Mouse (Mus musculus): ENCODE data around the gene Tgm1. TPM values are rescaled to one million over a fixed set of nuclear protein-coding genes. Genes with fewer than 3 reads are reported as not detected.
"Not testable (repeated sequence)": the region's sequence is repeated elsewhere in the genome, so short reads cannot be mapped to it uniquely, and the experiment has no call there.

Tgm1 gene
- polyA plus RNA-seq (2015; fragmentation: Nextera tagmentation; extraction: Ambion mirVana) = 4.5 and 4.7 TPM in 2 replicates

DNA sequence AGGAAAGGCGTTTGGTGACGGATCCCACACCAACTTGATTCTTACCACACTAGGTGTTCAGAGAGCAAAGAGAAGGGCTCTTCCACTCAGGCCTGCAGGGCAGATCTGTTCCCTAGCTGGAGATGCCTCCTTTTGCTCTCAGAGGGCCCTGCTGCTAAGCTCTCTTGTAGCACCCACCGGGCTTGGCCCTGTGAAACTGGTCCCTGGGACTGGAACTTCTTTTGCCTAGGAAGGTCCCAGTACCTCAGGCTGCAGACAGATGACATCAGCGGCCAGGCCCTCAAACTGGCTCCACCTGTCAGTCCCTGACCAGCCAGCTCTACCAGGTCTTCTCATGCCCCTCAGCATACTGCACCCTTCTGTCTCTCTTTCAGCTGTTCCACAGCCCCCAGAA is at the start of gene Tgm1:
TSS of gene Tgm1 (minus strand) at position 198 of the 394 bp plus-strand sequence.
- ATAC-seq (ENCODE audit: insufficient number of reproducible peaks, insufficient read depth, low FRiP score, low TSS enrichment, low read depth) = no peak
- Histone ChIP-seq H3K27ac (peak within 1 kb of the TSS; percentile 11; the same call in 1 of the 2 replicates), H3K4me2 (peak within 1 kb of the TSS; percentile 50), H3K27me3 (peaks cover 27% of the 10 kb centered on the region), H3K9ac (peak within 1 kb of the TSS; percentile 59), H3K4me1 (peaks cover 20% of the 10 kb centered on the region), H3K9me3 (no peaks in the 10 kb centered on the region), H3K4me3 (peak within 1 kb of the TSS; percentile 27), H3K36me3 (peaks cover 24% of the 10 kb centered on the region)
- 22% methylated on average over 4 of the region's 4 CpGs for WGBS

DNA sequence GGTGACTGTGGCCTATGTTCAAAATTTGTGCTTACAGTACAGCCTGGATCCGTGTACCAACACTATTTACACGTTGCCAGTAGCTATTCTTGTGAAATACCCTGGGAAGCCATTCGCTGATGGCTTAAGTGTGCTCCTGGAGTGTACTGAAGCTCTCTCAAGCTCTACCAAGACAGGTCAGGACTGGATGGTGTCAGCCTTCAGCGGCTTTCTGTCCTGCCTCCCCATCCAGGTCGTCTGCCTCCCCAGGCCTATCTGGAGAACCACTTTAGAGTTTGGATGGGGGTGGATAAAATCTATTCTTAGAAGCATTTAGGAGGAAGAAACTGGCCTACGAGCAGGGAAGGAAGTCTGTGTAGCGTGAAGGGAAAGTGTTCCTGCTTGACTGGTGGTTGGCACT is 49.4 kb upstream of the Tgm1 start:
- no peak for ATAC-seq (ENCODE audit: insufficient number of reproducible peaks, insufficient read depth, low FRiP score, low TSS enrichment, low read depth)
- Histone ChIP-seq H3K9ac (peak overlapping the region; percentile 79), H3K27me3 (peaks cover 74% of the 10 kb centered on the region), H3K4me3 (peak overlapping the region; percentile 58; the same call in 1 of the 2 replicates), H3K9me3 (no peaks in the 10 kb centered on the region), H3K27ac (no peak overlapping the region), H3K36me3 (no peaks in the 10 kb centered on the region), H3K4me1 (peaks cover 24% of the 10 kb centered on the region), H3K4me2 (peak overlapping the region; percentile 93)
- WGBS = 59% methylated on average over 7 of the region's 7 CpGs

DNA sequence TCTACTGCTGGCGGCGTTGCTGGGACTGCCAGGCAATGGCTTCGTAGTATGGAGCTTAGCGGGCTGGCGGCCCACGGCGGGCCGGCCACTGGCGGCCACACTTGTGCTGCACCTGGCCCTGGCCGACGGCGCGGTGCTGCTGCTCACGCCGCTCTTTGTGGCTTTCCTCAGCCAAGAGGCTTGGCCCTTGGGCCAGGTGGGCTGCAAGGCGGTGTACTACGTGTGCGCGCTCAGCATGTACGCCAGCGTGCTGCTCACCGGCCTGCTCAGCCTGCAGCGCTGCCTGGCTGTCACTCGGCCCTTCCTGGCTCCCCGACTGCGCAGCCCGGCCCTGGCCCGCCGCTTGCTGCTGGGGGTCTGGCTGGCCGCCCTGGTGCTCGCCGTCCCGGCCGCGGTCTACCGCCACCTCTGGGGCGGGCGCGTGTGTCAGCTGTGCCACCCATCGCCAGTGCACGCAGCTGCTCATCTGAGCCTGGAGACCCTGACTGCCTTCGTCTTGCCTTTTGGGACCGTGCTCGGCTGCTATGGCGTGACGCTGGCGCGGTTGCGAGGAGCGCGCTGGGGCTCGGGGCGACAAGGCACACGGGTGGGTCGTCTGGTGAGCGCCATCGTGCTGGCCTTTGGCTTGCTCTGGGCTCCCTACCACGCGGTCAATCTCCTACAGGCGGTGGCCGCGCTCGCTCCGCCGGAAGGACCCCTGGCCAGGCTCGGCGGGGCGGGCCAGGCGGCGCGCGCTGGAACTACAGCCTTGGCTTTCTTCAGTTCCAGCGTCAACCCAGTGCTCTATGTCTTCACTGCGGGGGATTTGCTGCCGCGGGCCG is 48.5 kb upstream of the Tgm1 start:
- no peaks in the 10 kb centered on the region for H3K9me3 ChIP-seq
- peak overlapping the region; percentile 30 for H3K27ac ChIP-seq
- peak overlapping the region; percentile 79 for H3K9ac ChIP-seq
- ATAC-seq (ENCODE audit: insufficient number of reproducible peaks, insufficient read depth, low FRiP score, low TSS enrichment, low read depth) = peak; percentile 54
- peak overlapping the region; percentile 93 for H3K4me2 ChIP-seq
- no peaks in the 10 kb centered on the region for H3K36me3 ChIP-seq
- H3K4me1 ChIP-seq = peaks cover 21% of the 10 kb centered on the region
- H3K4me3 ChIP-seq = peak overlapping the region; percentile 58
- WGBS = under 1% methylated on average over 77 of the region's 77 CpGs
- H3K27me3 ChIP-seq = peaks cover 65% of the 10 kb centered on the region

DNA sequence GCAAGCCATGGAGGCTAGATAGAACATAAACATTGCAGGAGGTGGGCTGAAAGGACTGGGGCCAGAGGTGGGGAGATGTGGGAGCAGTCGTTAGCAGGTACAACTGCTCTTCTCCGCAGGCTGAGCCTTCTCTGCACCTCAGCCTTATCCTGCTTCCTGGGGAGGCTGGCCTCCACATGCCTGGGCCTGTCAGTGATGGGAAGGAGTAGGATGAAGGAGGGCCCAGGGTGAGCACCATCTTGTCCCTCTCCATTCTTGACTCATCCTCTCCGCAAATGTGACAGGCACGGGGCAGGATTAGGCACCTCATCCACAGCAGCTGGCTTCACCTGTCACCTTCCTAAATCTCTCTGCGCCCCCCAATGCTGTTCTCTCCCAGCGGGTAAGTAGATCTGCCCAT is 47.4 kb upstream of the Tgm1 start, which contains the start of gene Ltb4r2:
TSS of gene Ltb4r2 (plus strand) at position 266 of the 400 bp plus-strand sequence.
- Histone ChIP-seq H3K27me3 (peaks cover 56% of the 10 kb centered on the region), H3K9me3 (no peaks in the 10 kb centered on the region), H3K36me3 (peaks cover 8% of the 10 kb centered on the region), H3K4me2 (peak within 1 kb of the TSS; percentile 93), H3K4me3 (peak within 1 kb of the TSS; percentile 58), H3K4me1 (peaks cover 21% of the 10 kb centered on the region), H3K27ac (peak within 1 kb of the TSS; percentile 30), H3K9ac (peak within 1 kb of the TSS; percentile 79)
- ATAC-seq (ENCODE audit: insufficient number of reproducible peaks, insufficient read depth, low FRiP score, low TSS enrichment, low read depth) = no peak
- WGBS = 74% methylated on average over 6 of the region's 6 CpGs

DNA sequence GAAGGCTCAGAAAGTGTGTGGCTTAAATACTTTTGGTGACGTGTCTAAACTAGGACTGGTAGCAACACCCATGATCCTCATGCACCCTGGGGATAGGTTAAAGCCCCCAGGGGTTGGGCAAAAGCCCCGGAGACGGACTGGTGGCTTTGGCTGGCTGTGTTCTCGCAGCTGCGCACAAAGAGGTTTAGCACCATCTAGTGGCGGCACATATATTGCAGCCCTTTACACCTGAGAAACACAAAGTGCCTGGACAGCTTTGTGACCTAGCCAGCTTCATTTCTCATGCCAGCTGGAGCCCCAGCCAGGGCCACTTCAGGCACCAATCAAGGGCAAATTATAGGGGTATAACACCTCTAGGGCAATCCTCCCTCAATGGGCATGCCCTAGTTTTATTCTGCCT is 46.4 kb upstream of the Tgm1 start:
- not testable (repeated sequence) for ATAC-seq (ENCODE audit: insufficient number of reproducible peaks, insufficient read depth, low FRiP score, low TSS enrichment, low read depth); H3K9me3 ChIP-seq; H3K27ac ChIP-seq
- Histone ChIP-seq H3K36me3 (peaks cover 18% of the 10 kb centered on the region), H3K4me3 (peak overlapping the region; percentile 20), H3K27me3 (peaks cover 47% of the 10 kb centered on the region), H3K4me2 (peak overlapping the region; percentile 52), H3K9ac (0 out of 2 replicates have a peak overlapping the region, but pooled peaks have one; percentile 47), H3K4me1 (peaks cover 21% of the 10 kb centered on the region)
- WGBS = 0% methylated on average over 6 of the region's 6 CpGs

DNA sequence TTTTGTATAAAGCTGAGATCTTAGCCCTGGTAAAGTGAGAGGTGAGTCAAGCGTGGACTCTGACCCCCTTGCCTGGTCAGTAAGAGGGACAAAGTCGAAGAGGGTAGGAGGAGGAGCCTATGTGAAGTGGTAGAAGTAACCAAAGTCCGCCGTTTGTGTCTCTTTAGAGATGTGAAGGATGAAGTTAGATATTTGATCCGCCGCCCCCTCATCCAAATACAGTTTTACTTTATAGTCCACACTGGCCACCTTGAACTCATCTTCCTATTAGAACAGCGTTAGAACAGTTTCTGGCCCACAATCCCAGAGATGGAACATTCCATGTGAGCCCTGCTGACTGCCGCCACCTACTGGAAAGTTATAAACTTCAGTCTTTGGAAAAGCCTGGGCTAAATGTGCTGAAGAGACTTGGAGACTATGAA is 44.6 kb upstream of the Tgm1 start, which contains the start of gene Cideb:
TSS of gene Cideb (minus strand) at position 96 of the 422 bp plus-strand sequence.
- Histone ChIP-seq H3K36me3 (peaks cover 36% of the 10 kb centered on the region), H3K27me3 (peaks cover 29% of the 10 kb centered on the region), H3K4me3 (no peak within 1 kb of the TSS), H3K9me3 (no peaks in the 10 kb centered on the region), H3K27ac (no peak within 1 kb of the TSS), H3K4me2 (peak within 1 kb of the TSS; percentile 42), H3K4me1 (peaks cover 21% of the 10 kb centered on the region), H3K9ac (no peak within 1 kb of the TSS; the same call in 1 of the 2 replicates)
- ATAC-seq (ENCODE audit: insufficient number of reproducible peaks, insufficient read depth, low FRiP score, low TSS enrichment, low read depth) = no peak
- WGBS = 21% methylated on average over 8 of the region's 8 CpGs

DNA sequence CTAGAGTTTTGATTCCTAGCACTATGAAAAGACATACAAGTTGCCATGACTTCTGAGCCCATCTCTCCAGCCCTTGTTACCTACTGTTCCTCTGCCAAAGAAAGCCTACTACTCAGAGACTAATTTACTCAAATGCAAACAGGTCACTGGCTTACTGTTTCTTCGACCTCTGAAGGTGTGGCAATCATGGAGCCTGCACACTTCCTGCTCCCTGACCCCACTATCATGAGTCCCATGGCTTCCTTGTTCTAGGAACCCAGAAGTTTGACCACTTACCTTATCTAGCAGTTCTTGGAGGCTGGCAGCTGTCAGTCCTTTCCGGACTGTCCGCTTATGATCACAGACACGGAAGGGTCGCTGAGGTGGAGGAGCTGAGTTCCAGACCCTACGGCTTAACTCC is 43.8 kb upstream of the Tgm1 start:
- Histone ChIP-seq H3K9me3 (no peaks in the 10 kb centered on the region), H3K27ac (no peak overlapping the region), H3K27me3 (peaks cover 21% of the 10 kb centered on the region), H3K9ac (no peak overlapping the region; the same call in 1 of the 2 replicates), H3K4me3 (no peak overlapping the region), H3K4me2 (no peak overlapping the region), H3K4me1 (peaks cover 13% of the 10 kb centered on the region), H3K36me3 (peaks cover 44% of the 10 kb centered on the region)
- 83% methylated on average over 6 of the region's 6 CpGs for WGBS
- no peak for ATAC-seq (ENCODE audit: insufficient number of reproducible peaks, insufficient read depth, low FRiP score, low TSS enrichment, low read depth)

DNA sequence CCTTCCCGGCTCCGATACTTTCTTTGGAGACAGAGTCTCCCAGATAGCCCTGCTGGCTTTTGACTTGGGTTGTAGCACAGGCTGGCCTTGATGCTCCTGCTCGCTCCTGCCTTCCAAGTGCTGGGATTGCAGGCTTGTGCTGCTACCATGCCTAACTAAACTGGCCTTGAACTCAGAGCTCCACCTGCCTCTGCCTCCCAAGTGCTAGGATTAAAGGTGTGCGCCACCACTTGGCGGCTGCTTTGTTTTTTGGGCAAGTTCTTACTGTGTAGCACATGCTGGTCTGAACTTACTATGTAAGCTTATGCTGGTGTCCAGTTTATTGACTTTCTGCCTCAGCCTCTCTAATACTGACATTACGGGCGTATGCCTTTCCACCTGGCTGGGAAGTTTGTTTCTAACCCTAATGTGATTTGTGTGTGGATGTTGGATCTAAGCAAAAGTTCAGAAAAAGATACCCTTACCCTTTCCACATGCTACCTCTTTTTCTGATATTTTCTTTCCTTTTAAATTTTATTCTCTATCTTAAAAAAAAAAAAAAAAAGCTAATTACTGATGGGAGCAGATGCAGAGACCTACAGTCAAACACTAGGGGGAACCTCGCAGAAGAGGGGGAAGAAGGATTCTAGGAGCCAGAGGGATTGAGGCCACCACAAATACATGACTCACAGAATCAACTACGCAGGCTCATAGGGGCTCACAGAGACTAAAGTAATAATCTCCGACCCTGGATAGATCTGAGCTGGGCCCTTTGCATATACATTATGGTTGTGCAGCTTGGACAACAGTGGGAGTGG is 33.5 kb upstream of the Tgm1 start:
- Histone ChIP-seq H3K27ac (no peak overlapping the region), H3K9me3 (no peaks in the 10 kb centered on the region), H3K36me3 (peaks cover 48% of the 10 kb centered on the region), H3K4me1 (peaks cover 33% of the 10 kb centered on the region), H3K4me2 (peak overlapping the region; percentile 99), H3K27me3 (no peaks in the 10 kb centered on the region), H3K4me3 (peak overlapping the region; percentile 89), H3K9ac (peak overlapping the region; percentile 87)
- ATAC-seq (ENCODE audit: insufficient number of reproducible peaks, insufficient read depth, low FRiP score, low TSS enrichment, low read depth) = no peak
- 89% methylated on average over 10 of the region's 10 CpGs for WGBS

DNA sequence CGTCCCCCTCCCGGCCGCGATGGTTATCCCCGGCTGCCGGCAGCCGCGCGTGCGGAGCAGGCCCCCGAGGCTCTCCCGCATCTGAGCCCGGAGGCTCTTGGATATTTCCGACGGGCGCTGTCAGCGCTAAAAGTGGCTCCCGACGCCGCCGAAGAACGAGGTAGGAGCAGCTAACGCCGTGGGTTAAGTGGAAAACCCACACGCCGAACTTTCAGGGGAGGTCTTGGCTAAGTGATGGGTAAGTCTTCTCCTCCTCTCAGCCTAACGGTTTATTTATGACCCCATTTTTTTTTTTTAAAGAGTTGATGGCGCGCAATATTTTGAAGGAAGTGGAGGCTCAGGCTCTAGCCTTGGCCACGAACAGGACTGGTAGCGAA is 32.1 kb upstream of the Tgm1 start:
- Histone ChIP-seq H3K36me3 (peaks cover 42% of the 10 kb centered on the region), H3K27me3 (no peaks in the 10 kb centered on the region), H3K4me3 (peak overlapping the region; percentile 89), H3K4me2 (peak overlapping the region; percentile 99), H3K27ac (peak overlapping the region; percentile 71; the same call in 1 of the 2 replicates), H3K9ac (peak overlapping the region; percentile 87), H3K9me3 (no peaks in the 10 kb centered on the region), H3K4me1 (peaks cover 33% of the 10 kb centered on the region)
- WGBS = under 1% methylated on average over 31 of the region's 31 CpGs
- ATAC-seq (ENCODE audit: insufficient number of reproducible peaks, insufficient read depth, low FRiP score, low TSS enrichment, low read depth) = no peak

DNA sequence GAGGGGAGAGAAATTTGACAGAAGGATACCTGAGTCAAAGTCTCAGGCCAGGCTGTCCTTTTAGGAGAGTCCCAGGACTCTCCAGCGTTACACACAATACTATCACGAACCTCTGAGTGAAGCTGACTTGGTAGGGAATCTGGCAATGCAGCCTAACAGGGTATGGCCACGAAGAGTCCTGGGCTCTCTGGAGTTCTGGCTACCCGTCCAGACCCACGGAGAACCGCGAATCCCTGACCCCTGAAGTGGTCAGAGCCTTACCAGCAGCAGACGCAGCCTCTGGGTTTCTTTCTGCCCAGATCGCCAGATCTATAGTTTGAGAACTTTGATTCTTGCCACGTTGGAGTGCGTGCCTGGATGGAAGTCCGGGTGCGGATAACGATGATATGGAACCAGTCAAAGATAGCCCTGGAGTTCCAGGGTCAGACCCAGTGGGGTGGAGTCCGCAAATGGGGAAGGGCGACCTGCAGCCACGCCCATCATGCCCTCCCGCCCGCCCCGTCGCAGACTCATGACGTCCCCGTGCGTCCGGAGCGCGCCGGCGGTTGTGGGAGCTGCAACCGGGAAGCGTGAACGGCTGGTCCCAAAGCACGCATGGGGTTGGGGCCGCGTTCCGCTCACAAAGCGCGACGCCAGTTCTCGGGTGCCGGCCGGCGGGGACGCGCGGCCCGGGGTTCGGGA is 31.6 kb upstream of the Tgm1 start, which contains the start of the genes Dhrs1 and Nop9:
TSS of gene Dhrs1 (minus strand) at position 511 of the 681 bp plus-strand sequence.
TSS of gene Nop9 (plus strand) at position 514 of the 681 bp plus-strand sequence.
- peak within 1 kb of the TSS; percentile 89 for H3K4me3 ChIP-seq
- peak within 1 kb of the TSS; percentile 99 for H3K4me2 ChIP-seq
- peak; percentile 57 for ATAC-seq (ENCODE audit: insufficient number of reproducible peaks, insufficient read depth, low FRiP score, low TSS enrichment, low read depth)
- H3K9me3 ChIP-seq = no peaks in the 10 kb centered on the region
- peaks cover 43% of the 10 kb centered on the region for H3K36me3 ChIP-seq
- WGBS = 1% methylated on average over 47 of the region's 48 CpGs
- H3K9ac ChIP-seq = peak within 1 kb of the TSS; percentile 87
- H3K27ac ChIP-seq = peak within 1 kb of the TSS; percentile 71
- H3K27me3 ChIP-seq = no peaks in the 10 kb centered on the region
- peaks cover 33% of the 10 kb centered on the region for H3K4me1 ChIP-seq

DNA sequence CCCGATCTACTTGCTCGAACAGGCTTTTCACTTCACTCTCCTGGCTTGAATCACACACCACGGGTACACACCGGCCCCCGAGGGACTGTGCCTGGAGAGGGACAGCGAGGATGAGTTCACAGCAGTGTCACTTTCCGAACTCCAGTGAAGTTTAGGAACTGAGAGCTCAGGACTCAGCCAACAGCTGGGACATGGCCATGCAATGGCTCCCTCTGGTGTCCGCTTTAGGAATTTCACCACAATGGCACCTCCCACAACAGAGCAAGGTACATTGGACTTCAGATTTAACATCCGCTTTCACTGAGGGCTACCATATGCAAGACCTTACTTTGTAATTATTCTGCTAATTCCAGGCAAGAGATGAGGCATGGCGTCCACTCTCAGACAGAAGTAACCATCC is 30.0 kb upstream of the Tgm1 start:
- H3K4me1 ChIP-seq = peaks cover 33% of the 10 kb centered on the region
- peak overlapping the region; percentile 2; the same call in 1 of the 2 replicates for H3K4me3 ChIP-seq
- peak; percentile 48; the same call in 1 of the 2 replicates for ATAC-seq (ENCODE audit: insufficient number of reproducible peaks, insufficient read depth, low FRiP score, low TSS enrichment, low read depth)
- no peaks in the 10 kb centered on the region for H3K9me3 ChIP-seq
- H3K9ac ChIP-seq = peak overlapping the region; percentile 46
- WGBS = 18% methylated on average over 10 of the region's 10 CpGs
- H3K27ac ChIP-seq = no peak overlapping the region
- peak overlapping the region; percentile 99 for H3K4me2 ChIP-seq
- peaks cover 43% of the 10 kb centered on the region for H3K36me3 ChIP-seq
- no peaks in the 10 kb centered on the region for H3K27me3 ChIP-seq

Data from embryonic facial prominence, embryonic 13.5 days (tissue).